Mouse (Mus musculus) embryonic facial prominence, embryonic 15.5 days (tissue): Measurements from ENCODE around the gene Iqschfp. TPM values are rescaled to one million over a fixed set of nuclear protein-coding genes. Genes with fewer than 3 reads are reported as not detected.
A peak's percentile ranks its signal among the peaks of the same experiment; 100 is the strongest.

Source experiments
- ATAC-seq: fragments of 200-750 bp; cut with Nextera tagmentation; 2 replicates; pipeline ENCODE4 v1.8.0; 2017; ENCODE audit warnings: low read depth, moderate TSS enrichment; ENCODE audit not compliant: insufficient number of reproducible peaks, low FRiP score, low TSS enrichment
- H3K27ac ChIP-seq: fragments of 300-500 bp; sonication (generic); replicated peaks from 2 replicates; pipeline ENCODE4 v1.5.1; 2015; ENCODE audit warnings: mild to moderate bottlenecking, inconsistent platforms
- H3K27me3 ChIP-seq: fragments of 300-500 bp; sonication (generic); 2 replicates; pipeline ENCODE4 v1.6.1; 2015; ENCODE audit warnings: inconsistent platforms
- H3K36me3 ChIP-seq: fragments of 300-500 bp; sonication (generic); 2 replicates; pipeline ENCODE4 v1.6.1; 2015; ENCODE audit warnings: mild to moderate bottlenecking, inconsistent platforms
- H3K4me1 ChIP-seq: fragments of 300-500 bp; sonication (generic); 2 replicates; pipeline ENCODE4 v1.6.1; 2015; ENCODE audit warnings: inconsistent platforms
- H3K4me2 ChIP-seq: fragments of 300-500 bp; sonication (generic); replicated peaks from 2 replicates; pipeline ENCODE4 v1.6.1; 2015; ENCODE audit warnings: mild to moderate bottlenecking, inconsistent platforms
- H3K4me3 ChIP-seq: fragments of 300-500 bp; sonication (generic); replicated peaks from 2 replicates; pipeline ENCODE4 v1.5.1; 2015; ENCODE audit warnings: mild to moderate bottlenecking, inconsistent platforms
- H3K9ac ChIP-seq: fragments of 300-500 bp; sonication (generic); 2 replicates; pipeline ENCODE4 v1.6.1; 2015; ENCODE audit warnings: inconsistent platforms
- H3K9me3 ChIP-seq: fragments of 300-500 bp; sonication (generic); replicated peaks from 2 replicates; pipeline ENCODE4 v1.6.1; 2016; ENCODE audit warnings: inconsistent platforms
- WGBS: fragments of 180-500 bp; shearing (Covaris S2); methylation state at CpG from one replicate; pipeline ENCODE4 v1.1.7; 2015; 5-methylcytosine and 5-hydroxymethylcytosine counted together
- polyA plus RNA-seq: library from polyadenylated mRNA; unstranded; fragments of >200 nt; fragmentation: Nextera tagmentation; extraction: Ambion mirVana; gene quantifications from 2 replicates; pipeline ENCODE4 v1.2.1, GENCODE M21; 2015

Iqschfp gene
- polyA plus RNA-seq, 1 experiment from 2014 or later: 0.08 TPM

GRCm38 (mm10) chr3:68633577-68633976, 741.5 kb downstream of the Iqschfp start:
- no peaks in the 10 kb centered on the region for H3K4me1 ChIP-seq
- H3K9ac ChIP-seq: no peak overlapping the region
- no peak overlapping the region for H3K4me2 ChIP-seq
- no peaks in the 10 kb centered on the region for H3K9me3 ChIP-seq
- 90% methylated on average over 4 of the region's 4 CpGs for WGBS
- H3K27me3 ChIP-seq: no peaks in the 10 kb centered on the region
- no peak for ATAC-seq
- H3K4me3 ChIP-seq: no peak overlapping the region
- no peaks in the 10 kb centered on the region for H3K36me3 ChIP-seq
- no peak overlapping the region for H3K27ac ChIP-seq

DNA sequence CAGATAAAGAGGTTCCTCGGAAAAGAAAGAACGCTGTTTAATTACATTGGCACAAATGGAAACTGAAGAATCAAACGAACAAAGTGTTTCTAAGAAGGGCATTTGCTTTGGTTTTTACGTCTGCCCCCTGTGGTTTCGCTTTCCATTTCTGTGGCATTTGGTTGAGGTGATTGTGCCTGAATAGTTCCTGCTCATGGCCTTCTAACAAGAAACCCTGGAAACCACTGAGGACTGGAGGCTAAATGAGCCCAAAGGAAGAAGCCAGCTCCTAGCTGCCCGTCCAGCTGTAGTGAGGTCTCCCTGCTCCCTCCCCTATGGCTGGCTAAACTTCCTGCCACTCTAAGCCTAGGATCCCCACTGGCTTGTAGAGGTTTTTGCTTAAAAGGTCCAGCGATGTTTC, 745.9 kb downstream of the Iqschfp start:
- no peak overlapping the region for H3K4me3 ChIP-seq
- no peaks in the 10 kb centered on the region for H3K4me1 ChIP-seq
- no peak for ATAC-seq
- no peak overlapping the region for H3K4me2 ChIP-seq
- no peaks in the 10 kb centered on the region for H3K27me3 ChIP-seq
- H3K36me3 ChIP-seq: no peaks in the 10 kb centered on the region
- no peak overlapping the region for H3K9ac ChIP-seq
- H3K27ac ChIP-seq: no peak overlapping the region
- no peaks in the 10 kb centered on the region for H3K9me3 ChIP-seq
- 27% methylated on average over 7 of the region's 7 CpGs for WGBS

DNA sequence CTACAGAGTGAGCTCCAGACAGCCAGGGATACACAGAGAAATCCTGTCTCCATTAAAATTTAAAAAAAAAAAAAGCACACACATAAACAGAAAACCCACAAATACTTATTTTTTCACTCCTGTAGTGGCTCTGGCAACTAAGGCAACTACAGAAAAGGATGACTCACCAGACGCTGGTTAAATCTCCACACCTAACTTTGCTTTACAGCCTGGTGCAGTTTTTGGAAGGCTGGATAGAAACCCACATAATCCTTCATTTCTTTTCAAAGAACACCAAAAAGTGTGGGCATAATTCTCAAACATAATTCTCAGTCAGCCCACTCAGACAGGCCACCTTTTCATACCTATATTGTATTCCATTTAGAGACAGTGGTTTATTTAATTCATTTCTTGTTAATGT, 746.7 kb downstream of the Iqschfp start:
- 95% methylated on average over 1 of the region's 1 CpGs for WGBS
- ATAC-seq: no peak
- Histone ChIP-seq H3K4me1 (no peaks in the 10 kb centered on the region), H3K4me3 (no peak overlapping the region), H3K9me3 (no peaks in the 10 kb centered on the region), H3K27me3 (no peaks in the 10 kb centered on the region), H3K27ac (no peak overlapping the region), H3K4me2 (no peak overlapping the region), H3K9ac (no peak overlapping the region), H3K36me3 (no peaks in the 10 kb centered on the region)

DNA sequence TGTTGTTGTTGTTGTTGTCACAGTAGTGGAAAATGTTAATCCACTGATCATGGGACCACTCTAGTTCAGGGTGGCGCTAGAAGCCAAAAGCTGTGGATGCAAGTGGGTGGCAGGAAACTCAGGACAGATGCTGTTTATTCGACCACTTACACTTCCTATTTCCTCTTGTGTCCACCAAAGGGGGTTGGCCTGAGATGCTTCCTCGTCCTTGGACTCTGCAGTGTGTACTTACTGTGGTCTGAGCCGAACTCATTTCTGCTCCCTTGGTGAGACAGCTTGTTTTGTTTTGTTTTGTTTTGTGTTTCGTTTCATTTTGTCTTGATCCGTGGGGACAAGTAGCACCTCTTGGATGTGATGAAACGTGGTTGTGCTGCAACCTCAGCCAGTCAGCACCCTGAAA, 750.9 kb downstream of the Iqschfp start:
- Histone ChIP-seq H3K4me1 (no peaks in the 10 kb centered on the region), H3K27me3 (no peaks in the 10 kb centered on the region), H3K9me3 (no peaks in the 10 kb centered on the region), H3K4me3 (no peak overlapping the region), H3K27ac (no peak overlapping the region), H3K4me2 (no peak overlapping the region), H3K9ac (no peak overlapping the region), H3K36me3 (no peaks in the 10 kb centered on the region)
- ATAC-seq: no peak
- WGBS: 77% methylated on average over 7 of the region's 7 CpGs

DNA sequence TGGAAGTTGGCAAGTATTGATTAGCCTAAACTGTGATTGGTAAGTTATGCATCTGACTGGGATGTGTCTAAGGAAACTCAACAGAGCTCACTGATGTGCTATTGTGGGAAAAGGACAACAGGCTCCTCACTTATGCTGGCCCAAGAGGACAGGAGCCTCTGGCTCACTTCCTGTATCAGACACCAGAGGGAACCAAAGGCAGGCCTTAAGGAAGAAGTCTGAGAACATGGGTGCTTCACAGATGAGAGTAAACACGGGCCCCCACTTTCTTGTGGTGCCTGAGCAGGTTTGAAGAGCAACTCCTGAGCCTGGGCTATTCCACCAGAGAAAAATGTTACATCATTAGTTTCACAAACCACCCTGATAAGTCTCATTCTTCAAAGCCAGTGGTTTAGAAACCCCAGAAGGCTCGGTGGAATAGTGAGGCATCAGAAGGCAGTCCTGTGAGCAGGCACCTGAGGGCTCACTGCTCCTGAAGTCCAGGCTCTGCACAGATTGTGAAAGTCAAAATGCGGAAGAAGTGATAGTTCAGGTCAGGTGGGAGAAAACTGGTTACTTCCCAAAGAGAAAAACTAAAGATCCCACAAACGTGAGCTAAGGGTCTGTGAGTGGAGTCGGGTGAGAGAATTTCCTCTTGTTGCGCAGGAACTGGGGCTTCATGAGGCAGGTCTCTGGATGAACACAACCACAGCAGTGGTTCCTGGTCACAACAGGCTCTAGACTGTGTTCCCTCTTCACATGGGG, 754.5 kb downstream of the Iqschfp start:
- Histone ChIP-seq H3K9ac (no peak overlapping the region), H3K4me3 (no peak overlapping the region), H3K36me3 (no peaks in the 10 kb centered on the region), H3K27me3 (no peaks in the 10 kb centered on the region), H3K4me2 (no peak overlapping the region), H3K9me3 (no peaks in the 10 kb centered on the region), H3K4me1 (no peaks in the 10 kb centered on the region), H3K27ac (no peak overlapping the region)
- ATAC-seq: no peak
- 88% methylated on average over 6 of the region's 6 CpGs for WGBS

DNA sequence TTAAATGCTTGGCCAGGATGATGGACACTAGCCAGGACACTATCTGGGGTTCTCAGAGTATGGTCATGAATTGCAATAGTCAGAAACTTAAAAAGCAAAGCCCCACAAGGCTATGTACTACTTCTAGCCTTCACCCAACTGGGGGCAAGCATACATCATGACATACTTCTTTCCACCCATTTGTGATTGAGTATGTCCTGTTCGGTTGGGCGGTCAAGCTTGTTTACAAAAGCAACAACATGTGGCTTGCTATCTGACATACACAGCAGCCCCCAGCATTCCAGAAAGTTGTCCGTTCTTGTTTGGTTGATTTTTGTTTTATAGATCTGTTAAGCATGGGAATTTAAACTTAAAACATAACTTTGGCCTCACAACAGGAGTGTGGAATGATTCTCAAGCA, 755.2 kb downstream of the Iqschfp start:
- WGBS: 74% methylated on average over 3 of the region's 3 CpGs
- Histone ChIP-seq H3K4me1 (no peaks in the 10 kb centered on the region), H3K4me2 (no peak overlapping the region), H3K27me3 (no peaks in the 10 kb centered on the region), H3K4me3 (no peak overlapping the region), H3K36me3 (no peaks in the 10 kb centered on the region), H3K9me3 (no peaks in the 10 kb centered on the region), H3K9ac (no peak overlapping the region), H3K27ac (no peak overlapping the region)
- no peak for ATAC-seq

DNA sequence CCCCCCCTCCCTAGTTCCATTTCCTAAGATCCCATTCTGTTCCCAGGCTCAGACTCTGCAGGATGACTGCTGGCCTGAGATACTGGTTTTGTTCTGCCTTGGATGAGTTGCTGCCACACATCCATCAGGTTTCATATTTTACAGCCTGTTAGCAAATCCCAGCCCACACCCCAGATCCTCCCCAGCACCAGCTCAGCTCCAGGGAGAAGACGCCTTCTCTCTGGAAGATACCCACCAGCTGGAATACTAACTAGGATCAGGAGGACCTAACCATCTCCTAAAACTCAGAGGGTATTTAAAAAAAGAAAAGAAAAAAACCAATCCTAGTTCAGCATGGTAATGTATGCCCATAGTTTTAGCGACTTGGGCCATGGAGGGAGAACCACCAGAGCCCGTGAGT, 758.2 kb downstream of the Iqschfp start:
- Histone ChIP-seq H3K4me3 (no peak overlapping the region), H3K27ac (no peak overlapping the region), H3K27me3 (no peaks in the 10 kb centered on the region), H3K9ac (no peak overlapping the region), H3K4me1 (no peaks in the 10 kb centered on the region), H3K9me3 (no peaks in the 10 kb centered on the region), H3K4me2 (no peak overlapping the region), H3K36me3 (no peaks in the 10 kb centered on the region)
- 90% methylated on average over 3 of the region's 3 CpGs for WGBS
- ATAC-seq: no peak

- H3K4me1 ChIP-seq: no peaks in the 10 kb centered on the region
- no peak overlapping the region for H3K9ac ChIP-seq
- no peak overlapping the region for H3K4me3 ChIP-seq
- peak; percentile 65; the same call in 1 of the 2 replicates for ATAC-seq
- H3K36me3 ChIP-seq: no peaks in the 10 kb centered on the region
- no peaks in the 10 kb centered on the region for H3K9me3 ChIP-seq
- no peak overlapping the region for H3K4me2 ChIP-seq
- whole genome bisulfite sequencing: 73% methylated on average over 4 of the region's 4 CpGs
- no peak overlapping the region for H3K27ac ChIP-seq
- no peaks in the 10 kb centered on the region for H3K27me3 ChIP-seq
These were observed 764.7 kb downstream of the Iqschfp start for GRCm38 (mm10) chr3:68656607-68657352.

DNA sequence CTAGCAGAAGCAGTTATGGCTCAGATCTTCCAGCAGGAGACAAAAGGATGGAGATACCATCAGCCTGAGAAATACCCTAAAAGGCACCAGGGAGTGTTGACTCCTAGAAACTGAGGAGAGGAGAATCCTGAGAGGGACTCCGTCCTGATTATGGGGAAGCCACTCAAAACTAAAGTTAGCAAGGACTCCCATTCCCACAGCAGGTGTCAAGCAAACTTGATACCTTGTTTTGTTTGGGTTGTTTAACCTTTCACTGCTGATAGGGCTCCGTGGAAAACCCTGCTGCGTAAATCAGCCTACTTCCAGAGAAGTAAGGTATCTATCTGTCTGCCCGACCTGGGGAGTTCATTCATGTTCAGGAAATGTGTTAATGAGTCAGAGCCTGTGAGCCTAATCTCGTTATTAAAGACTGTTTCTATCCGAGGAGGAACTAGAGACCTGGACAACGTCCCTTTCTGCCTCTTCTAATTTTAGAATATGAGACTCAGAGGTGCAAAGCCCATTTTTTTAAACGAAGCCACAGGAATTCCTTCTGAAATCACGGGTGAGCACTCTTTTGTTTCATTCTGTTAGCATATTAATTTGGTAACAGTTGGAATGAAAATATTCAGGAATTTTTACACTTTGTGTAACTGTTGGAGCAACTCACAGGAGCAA, 765.7 kb downstream of the Iqschfp start:
- Histone ChIP-seq H3K36me3 (no peaks in the 10 kb centered on the region), H3K4me3 (no peak overlapping the region)
- WGBS: 30% methylated on average over 9 of the region's 9 CpGs

DNA sequence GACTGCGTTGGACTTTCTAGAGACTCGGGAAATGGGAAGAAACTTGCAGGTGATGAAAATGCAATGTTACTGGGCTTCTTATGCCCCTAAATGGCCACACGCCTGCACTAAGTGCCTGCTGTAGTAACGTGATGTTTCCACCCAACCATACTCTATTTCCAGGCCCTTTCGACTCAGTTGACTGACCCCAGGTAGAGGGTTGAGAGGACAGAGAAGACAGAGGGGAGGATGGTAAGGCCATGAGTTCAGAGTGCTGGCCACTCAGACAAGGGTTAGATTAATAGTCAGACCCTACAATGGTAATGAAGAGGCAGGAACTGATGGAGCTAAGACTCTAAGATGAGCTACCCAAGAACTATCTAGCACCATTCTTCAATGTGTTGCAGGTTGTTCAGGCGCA, 768.0 kb downstream of the Iqschfp start:
- H3K27me3 ChIP-seq: no peaks in the 10 kb centered on the region
- H3K4me3 ChIP-seq: no peak overlapping the region
- 95% methylated on average over 6 of the region's 6 CpGs for WGBS

More for the DNA sequence above, 765.7 kb downstream of the Iqschfp start:
- Histone ChIP-seq H3K4me1 (no peaks in the 10 kb centered on the region), H3K4me2 (no peak overlapping the region), H3K27ac (no peak overlapping the region), H3K9me3 (no peaks in the 10 kb centered on the region), H3K27me3 (no peaks in the 10 kb centered on the region), H3K9ac (no peak overlapping the region)
- ATAC-seq: no peak

DNA sequence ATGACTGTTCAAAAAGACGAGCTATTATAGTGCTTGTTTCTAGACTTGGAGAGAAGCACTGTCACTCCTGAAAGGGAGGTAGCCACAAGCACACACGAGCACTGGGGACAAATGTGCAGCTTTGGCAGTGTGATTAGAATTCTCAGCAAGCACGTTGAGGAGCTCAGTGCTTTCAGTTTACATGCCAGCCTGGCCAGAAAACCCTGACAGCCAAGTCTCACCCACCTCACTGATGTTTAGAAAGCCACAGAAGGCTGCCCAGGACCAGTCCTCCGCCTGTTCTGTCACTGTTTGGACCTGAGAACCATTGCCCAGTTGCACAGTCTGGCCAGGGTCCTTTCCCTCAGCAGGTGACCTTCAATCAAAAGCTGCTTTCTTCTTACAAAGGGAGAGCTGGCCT, 768.5 kb downstream of the Iqschfp start:
- Histone ChIP-seq H3K4me3 (no peak overlapping the region), H3K4me2 (no peak overlapping the region), H3K36me3 (no peaks in the 10 kb centered on the region), H3K27ac (no peak overlapping the region), H3K27me3 (no peaks in the 10 kb centered on the region), H3K9me3 (no peaks in the 10 kb centered on the region), H3K4me1 (no peaks in the 10 kb centered on the region), H3K9ac (no peak overlapping the region)
- 80% methylated on average over 4 of the region's 4 CpGs for WGBS
- no peak for ATAC-seq

More for the DNA sequence above, 768.0 kb downstream of the Iqschfp start:
- Histone ChIP-seq H3K9ac (no peak overlapping the region), H3K4me2 (no peak overlapping the region), H3K4me1 (no peaks in the 10 kb centered on the region), H3K9me3 (no peaks in the 10 kb centered on the region), H3K27ac (no peak overlapping the region), H3K36me3 (no peaks in the 10 kb centered on the region)
- no peak for ATAC-seq
